Mouse (Mus musculus) forebrain, embryonic 13.5 days (tissue): ENCODE data around the gene Pnrc1. TPM values are rescaled to one million over a fixed set of nuclear protein-coding genes. Genes with fewer than 3 reads are reported as not detected.
A peak's percentile ranks its signal among the peaks of the same experiment; 100 is the strongest.

Experiments used
- ATAC-seq: fragments of 200-750 bp; cut with Nextera tagmentation; 2 replicates; pipeline ENCODE4 v1.8.0; 2017
- H3K27ac ChIP-seq: fragments of 300-500 bp; sonication (generic); 2 replicates; pipeline ENCODE4 v1.5.1; 2015; ENCODE audit warnings: inconsistent platforms, mild to moderate bottlenecking, moderate library complexity
- H3K27me3 ChIP-seq: fragments of 300-500 bp; sonication (generic); 2 replicates; pipeline ENCODE4 v1.6.1; 2015; ENCODE audit warnings: mild to moderate bottlenecking, inconsistent platforms
- H3K36me3 ChIP-seq: fragments of 300-500 bp; sonication (generic); 2 replicates; pipeline ENCODE4 v1.6.1; 2015; ENCODE audit warnings: mild to moderate bottlenecking, inconsistent platforms; ENCODE audit not compliant: poor library complexity, severe bottlenecking
- H3K4me1 ChIP-seq: fragments of 300-500 bp; sonication (generic); 2 replicates; pipeline ENCODE4 v1.6.1; 2015; ENCODE audit warnings: inconsistent platforms
- H3K4me2 ChIP-seq: fragments of 300-500 bp; sonication (generic); 2 replicates; pipeline ENCODE4 v1.6.1; 2015; ENCODE audit warnings: inconsistent platforms, mild to moderate bottlenecking, moderate library complexity
- H3K4me3 ChIP-seq: fragments of 300-500 bp; sonication (generic); 2 replicates; pipeline ENCODE4 v1.5.1; 2015; ENCODE audit warnings: mild to moderate bottlenecking, inconsistent platforms
- H3K9ac ChIP-seq: fragments of 300-500 bp; sonication (generic); 2 replicates; pipeline ENCODE4 v1.6.1; 2015; ENCODE audit warnings: mild to moderate bottlenecking, inconsistent platforms
- H3K9me3 ChIP-seq: fragments of 300-500 bp; sonication (generic); replicated peaks from 2 replicates; pipeline ENCODE4 v1.6.1; 2016; ENCODE audit warnings: inconsistent platforms
- WGBS: fragments of 180-500 bp; shearing (Covaris S2); methylation state at CpG from one replicate; pipeline ENCODE4 v1.1.7; 2015; 5-methylcytosine and 5-hydroxymethylcytosine counted together
- polyA plus RNA-seq: library from polyadenylated mRNA; unstranded; fragments of >200 nt; fragmentation: Nextera tagmentation; extraction: Ambion mirVana; gene quantifications from 2 replicates; pipeline ENCODE4 v1.2.1, GENCODE M21; 2015

Pnrc1 gene
- polyA plus RNA-seq, 1 experiment from 2014 or later: 85.7 TPM

- Histone ChIP-seq H3K4me3 (no peak overlapping the region), H3K27me3 (no peaks in the 10 kb centered on the region), H3K9ac (no peak overlapping the region), H3K4me2 (no peak overlapping the region), H3K36me3 (no peaks in the 10 kb centered on the region), H3K4me1 (no peaks in the 10 kb centered on the region), H3K27ac (no peak overlapping the region), H3K9me3 (no peaks in the 10 kb centered on the region)
- no peak for ATAC-seq
- WGBS: 74% methylated on average over 7 of the region's 7 CpGs
Measured at GRCm38 (mm10) chr4:33261311-33261753, 28.6 kb downstream of the Pnrc1 start.

DNA sequence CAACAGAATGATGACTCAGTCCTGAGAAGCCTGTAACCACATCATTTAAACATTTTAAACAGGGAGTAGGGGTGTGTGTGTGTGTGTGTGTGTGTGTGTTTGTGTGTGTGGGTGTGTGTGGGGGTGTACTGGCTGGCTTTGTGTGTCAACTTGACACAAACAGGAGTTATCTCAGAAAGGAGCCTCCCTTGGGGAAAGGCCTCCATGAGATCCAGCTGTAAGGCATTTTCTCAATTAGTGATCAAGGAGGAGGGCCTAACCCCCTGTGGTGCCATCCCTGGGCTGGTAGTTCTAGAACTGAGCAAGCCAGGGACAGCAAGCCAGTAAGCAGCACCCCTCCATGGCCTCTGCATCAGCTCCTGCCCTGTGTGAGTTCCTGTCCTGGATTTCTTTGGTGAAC, 29.7 kb downstream of the Pnrc1 start:
- no peak for ATAC-seq
- no peak overlapping the region for H3K27ac ChIP-seq
- no peaks in the 10 kb centered on the region for H3K9me3 ChIP-seq
- H3K27me3 ChIP-seq: no peaks in the 10 kb centered on the region
- no peak overlapping the region for H3K4me3 ChIP-seq
- H3K4me2 ChIP-seq: no peak overlapping the region
- no peak overlapping the region for H3K9ac ChIP-seq
- no peaks in the 10 kb centered on the region for H3K36me3 ChIP-seq
- no peaks in the 10 kb centered on the region for H3K4me1 ChIP-seq

GRCm38 (mm10) chr4:33257263-33257964, 32.5 kb downstream of the Pnrc1 start:
- no peaks in the 10 kb centered on the region for H3K36me3 ChIP-seq
- H3K4me3 ChIP-seq: no peak overlapping the region
- H3K4me1 ChIP-seq: no peaks in the 10 kb centered on the region
- no peak overlapping the region for H3K4me2 ChIP-seq
- H3K27ac ChIP-seq: no peak overlapping the region
- no peak for ATAC-seq
- H3K27me3 ChIP-seq: no peaks in the 10 kb centered on the region
- no peak overlapping the region for H3K9ac ChIP-seq
- H3K9me3 ChIP-seq: no peaks in the 10 kb centered on the region
- 85% methylated on average over 11 of the region's 11 CpGs for WGBS

DNA sequence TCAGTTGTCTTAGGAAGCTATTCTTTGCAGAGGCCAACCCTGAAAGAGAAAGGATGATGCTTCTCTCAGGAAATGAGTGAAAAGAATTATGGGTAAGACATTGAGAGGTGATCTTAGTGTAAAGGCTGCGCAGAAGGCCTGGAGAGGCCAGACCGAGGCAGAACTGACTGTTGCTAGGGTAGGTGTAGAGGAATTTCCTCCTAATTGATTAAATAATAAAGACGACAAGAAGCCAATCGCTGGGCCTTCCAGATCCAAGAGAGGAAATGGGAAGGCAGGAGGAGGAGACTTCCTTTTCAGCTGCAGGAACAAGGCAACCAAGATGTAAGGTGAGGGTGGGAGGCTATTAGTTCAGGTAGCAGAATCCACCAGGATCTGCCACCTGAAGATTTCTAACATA, 35.3 kb downstream of the Pnrc1 start:
- Histone ChIP-seq H3K27ac (no peak overlapping the region), H3K9me3 (no peaks in the 10 kb centered on the region), H3K9ac (no peak overlapping the region), H3K4me2 (no peak overlapping the region), H3K27me3 (no peaks in the 10 kb centered on the region), H3K36me3 (no peaks in the 10 kb centered on the region), H3K4me1 (no peaks in the 10 kb centered on the region), H3K4me3 (no peak overlapping the region)
- 76% methylated on average over 4 of the region's 4 CpGs for WGBS
- no peak for ATAC-seq

GRCm38 (mm10) chr4:33250867-33251266, 39.1 kb downstream of the Pnrc1 start:
- H3K36me3 ChIP-seq: peaks cover 2% of the 10 kb centered on the region
- H3K9ac ChIP-seq: no peak overlapping the region
- H3K4me1 ChIP-seq: peaks cover 16% of the 10 kb centered on the region
- no peaks in the 10 kb centered on the region for H3K9me3 ChIP-seq
- ATAC-seq: no peak
- H3K4me2 ChIP-seq: no peak overlapping the region
- H3K27me3 ChIP-seq: no peaks in the 10 kb centered on the region
- no peak overlapping the region for H3K27ac ChIP-seq
- H3K4me3 ChIP-seq: no peak overlapping the region
- WGBS: 85% methylated on average over 2 of the region's 2 CpGs

- WGBS: 67% methylated on average over 1 of the region's 1 CpGs
- Histone ChIP-seq H3K4me3 (no peak overlapping the region), H3K27me3 (no peaks in the 10 kb centered on the region), H3K9me3 (no peaks in the 10 kb centered on the region), H3K4me1 (peaks cover 23% of the 10 kb centered on the region), H3K36me3 (peaks cover 13% of the 10 kb centered on the region), H3K27ac (peak overlapping the region; percentile 100), H3K4me2 (no peak overlapping the region), H3K9ac (no peak overlapping the region)
- ATAC-seq: no peak
Measured at GRCm38 (mm10) chr4:33249716-33250230, 40.2 kb downstream of the Pnrc1 start.

- peaks cover 22% of the 10 kb centered on the region for H3K36me3 ChIP-seq
- peak overlapping the region; percentile 93 for H3K4me3 ChIP-seq
- peak overlapping the region; percentile 79 for H3K4me2 ChIP-seq
- peak overlapping the region; percentile 100 for H3K27ac ChIP-seq
- peaks cover 23% of the 10 kb centered on the region for H3K4me1 ChIP-seq
- H3K27me3 ChIP-seq: no peaks in the 10 kb centered on the region
- WGBS: 0% methylated on average over 4 of the region's 4 CpGs
- no peak for ATAC-seq
- no peaks in the 10 kb centered on the region for H3K9me3 ChIP-seq
- peak overlapping the region; percentile 99 for H3K9ac ChIP-seq
Measured at GRCm38 (mm10) chr4:33248915-33249314, 41.0 kb downstream of the Pnrc1 start.

GRCm38 (mm10) chr4:33248062-33248889, 41.7 kb downstream of the Pnrc1 start:
- under 1% methylated on average over 75 of the region's 88 CpGs for WGBS
- peak overlapping the region; percentile 99 for H3K9ac ChIP-seq
- H3K27me3 ChIP-seq: no peaks in the 10 kb centered on the region
- H3K27ac ChIP-seq: peak overlapping the region; percentile 100
- no peaks in the 10 kb centered on the region for H3K9me3 ChIP-seq
- H3K4me2 ChIP-seq: peak overlapping the region; percentile 79
- ATAC-seq: peak; percentile 94
- H3K4me3 ChIP-seq: peak overlapping the region; percentile 93
- H3K4me1 ChIP-seq: peaks cover 24% of the 10 kb centered on the region
- peaks cover 28% of the 10 kb centered on the region for H3K36me3 ChIP-seq

DNA sequence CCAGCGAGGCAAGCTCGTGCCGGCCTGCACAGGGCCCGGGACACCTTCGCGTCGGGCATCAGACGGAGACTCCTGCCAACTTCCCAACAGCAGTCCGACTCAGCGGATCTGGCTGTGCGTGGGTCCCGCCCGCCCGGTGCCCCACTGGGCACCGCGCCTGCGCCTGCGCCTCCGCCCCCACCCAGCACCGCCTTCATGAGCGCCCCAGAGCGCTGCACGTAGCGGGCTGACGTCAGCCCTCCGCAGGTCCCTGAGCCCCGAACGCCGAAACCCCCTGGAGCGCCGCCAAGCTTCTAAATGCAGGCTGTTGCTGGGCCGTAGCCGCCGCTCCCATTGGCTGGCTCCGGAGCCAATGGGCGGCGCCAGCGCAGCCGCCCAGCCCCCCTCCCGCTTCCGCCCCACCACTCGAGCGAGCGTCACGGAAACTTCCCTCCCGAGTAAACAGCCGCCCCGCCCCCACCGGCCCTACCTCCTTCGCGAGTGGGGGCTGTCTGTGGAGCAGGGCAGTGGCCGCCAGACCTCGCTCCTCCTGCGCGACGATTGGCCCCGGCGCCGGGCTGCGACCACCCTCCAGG, 42.4 kb downstream of the Pnrc1 start:
- H3K27ac ChIP-seq: peak overlapping the region; percentile 100
- H3K4me3 ChIP-seq: peak overlapping the region; percentile 93
- H3K4me1 ChIP-seq: peaks cover 31% of the 10 kb centered on the region
- under 1% methylated on average over 58 of the region's 60 CpGs for WGBS
- peak overlapping the region; percentile 79 for H3K4me2 ChIP-seq
- H3K27me3 ChIP-seq: no peaks in the 10 kb centered on the region
- peaks cover 35% of the 10 kb centered on the region for H3K36me3 ChIP-seq
- peak overlapping the region; percentile 99 for H3K9ac ChIP-seq
- no peaks in the 10 kb centered on the region for H3K9me3 ChIP-seq
- peak; percentile 93 for ATAC-seq

DNA sequence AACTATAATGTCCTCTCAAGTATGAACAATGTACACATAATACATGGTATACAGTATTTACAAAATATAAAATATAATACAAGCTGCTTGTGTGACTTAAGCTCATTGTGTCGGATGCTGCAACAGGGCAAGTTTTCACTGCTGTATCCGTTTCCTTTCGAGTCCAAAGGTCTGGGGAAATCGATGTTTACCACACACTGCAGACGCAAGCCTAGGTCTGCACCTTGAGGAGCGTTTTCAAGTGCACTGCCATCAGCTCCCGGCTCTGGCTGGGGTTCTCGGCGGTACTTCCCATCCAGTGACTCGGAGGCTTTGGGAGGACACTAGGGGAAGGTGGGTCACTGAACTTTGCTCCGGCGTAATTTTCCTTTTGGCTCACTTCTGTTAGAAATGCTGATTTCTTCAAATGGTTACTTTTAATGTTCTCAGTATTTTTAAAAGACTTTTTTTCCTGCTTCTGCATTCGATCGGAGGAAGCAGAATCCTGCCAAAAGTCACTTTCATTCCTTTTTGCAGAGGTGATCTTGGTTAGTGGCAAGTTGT, 44.0 kb downstream of the Pnrc1 start:
- 91% methylated on average over 14 of the region's 14 CpGs for WGBS
- no peaks in the 10 kb centered on the region for H3K9me3 ChIP-seq
- peaks cover 39% of the 10 kb centered on the region for H3K36me3 ChIP-seq
- no peaks in the 10 kb centered on the region for H3K27me3 ChIP-seq
- peaks cover 35% of the 10 kb centered on the region for H3K4me1 ChIP-seq
- H3K4me2 ChIP-seq: peak overlapping the region; percentile 79
- H3K27ac ChIP-seq: no peak overlapping the region
- no peak overlapping the region for H3K9ac ChIP-seq
- ATAC-seq: no peak
- H3K4me3 ChIP-seq: peak overlapping the region; percentile 93

- H3K9ac ChIP-seq: no peak overlapping the region
- H3K27ac ChIP-seq: no peak overlapping the region
- no peak overlapping the region for H3K4me2 ChIP-seq
- H3K4me3 ChIP-seq: no peak overlapping the region
- H3K36me3 ChIP-seq: peaks cover 39% of the 10 kb centered on the region
- no peak for ATAC-seq
- no peaks in the 10 kb centered on the region for H3K9me3 ChIP-seq
- peaks cover 31% of the 10 kb centered on the region for H3K4me1 ChIP-seq
- H3K27me3 ChIP-seq: no peaks in the 10 kb centered on the region
- WGBS: 85% methylated on average over 4 of the region's 4 CpGs
Measured at GRCm38 (mm10) chr4:33243921-33244320, 46.0 kb downstream of the Pnrc1 start.
